Mouse (Mus musculus) CD8-positive naive resting alpha-beta T cell, adult 57 days (primary cell): Measurements from ENCODE around the gene Gckr. TPM values are rescaled to one million over a fixed set of nuclear protein-coding genes. Genes with fewer than 3 reads are reported as not detected.

Experiments used
- total RNA-seq: library from RNA; stranded (reverse); gene quantifications from one replicate; pipeline ENCODE4 v1.2.4, GENCODE M21; 2023

Gene Gckr
- not detected for total RNA-seq

DNA sequence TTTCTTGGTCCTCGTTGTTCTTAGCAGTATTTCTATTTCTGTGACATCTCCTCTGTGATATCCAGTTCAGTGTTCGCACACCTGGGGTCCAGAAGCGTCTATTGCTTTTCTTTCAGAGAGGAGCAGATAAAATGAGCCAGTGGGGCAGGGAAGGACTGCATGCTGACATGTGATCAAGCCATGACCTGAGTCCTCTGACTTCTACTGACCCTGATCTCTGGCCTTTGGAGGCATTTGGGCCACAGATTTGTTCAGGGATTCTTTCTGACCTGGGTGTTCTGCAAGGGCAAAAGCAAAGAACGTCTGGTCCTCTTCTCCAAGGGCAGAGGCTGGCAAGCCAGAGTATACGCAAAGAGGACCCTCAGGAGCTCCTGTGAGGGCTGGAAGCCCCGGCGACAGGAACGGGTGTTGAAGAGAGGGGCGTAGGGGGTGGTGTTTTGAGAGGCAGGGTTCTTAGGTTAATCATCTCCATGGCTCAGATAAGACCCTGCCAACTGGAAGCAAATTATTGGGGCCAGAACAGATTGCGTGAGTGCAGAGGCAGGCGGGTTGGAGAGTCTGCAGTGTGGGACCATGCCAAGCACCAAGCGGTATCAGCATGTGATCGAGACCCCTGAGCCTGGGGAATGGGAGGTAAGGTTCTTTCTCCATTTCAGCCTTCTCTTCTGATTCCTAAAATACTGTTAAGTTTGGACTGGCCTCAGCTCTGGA lies at the start of gene Gckr:
Gene Gckr (plus strand): TSS at position 397 of the 711 bp plus-strand sequence.

DNA sequence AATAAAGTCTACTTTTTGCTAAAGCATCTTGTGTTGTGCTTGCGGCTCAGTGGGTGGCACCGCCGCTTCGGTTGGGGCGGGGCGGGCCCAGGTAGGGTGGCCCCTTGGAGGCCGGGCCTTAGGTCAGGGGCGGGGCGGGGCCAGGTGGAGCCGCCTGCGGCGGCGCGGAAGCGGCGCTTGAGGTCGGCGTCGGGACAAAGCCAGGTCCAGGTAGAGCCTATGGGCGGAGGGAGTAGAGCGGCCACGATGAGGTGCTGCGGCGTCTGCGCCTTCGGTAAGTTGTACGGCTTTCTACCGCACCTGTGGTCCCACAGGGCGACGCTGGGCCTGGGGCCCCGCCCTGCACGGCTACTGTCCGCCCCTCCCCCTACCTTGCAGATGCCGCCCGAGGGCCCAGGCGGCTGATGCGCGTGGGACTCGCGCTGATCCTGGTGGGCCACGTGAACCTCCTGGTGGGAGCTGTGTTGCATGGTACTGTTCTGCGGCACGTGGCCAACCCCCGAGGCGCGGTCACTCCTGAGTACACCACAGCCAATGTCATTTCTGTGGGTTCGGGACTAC lies 45.6 kb upstream of the Gckr start, which contains the start of gene Krtcap3:
Gene Krtcap3 (plus strand): TSS at position 151 of the 561 bp plus-strand sequence.

DNA sequence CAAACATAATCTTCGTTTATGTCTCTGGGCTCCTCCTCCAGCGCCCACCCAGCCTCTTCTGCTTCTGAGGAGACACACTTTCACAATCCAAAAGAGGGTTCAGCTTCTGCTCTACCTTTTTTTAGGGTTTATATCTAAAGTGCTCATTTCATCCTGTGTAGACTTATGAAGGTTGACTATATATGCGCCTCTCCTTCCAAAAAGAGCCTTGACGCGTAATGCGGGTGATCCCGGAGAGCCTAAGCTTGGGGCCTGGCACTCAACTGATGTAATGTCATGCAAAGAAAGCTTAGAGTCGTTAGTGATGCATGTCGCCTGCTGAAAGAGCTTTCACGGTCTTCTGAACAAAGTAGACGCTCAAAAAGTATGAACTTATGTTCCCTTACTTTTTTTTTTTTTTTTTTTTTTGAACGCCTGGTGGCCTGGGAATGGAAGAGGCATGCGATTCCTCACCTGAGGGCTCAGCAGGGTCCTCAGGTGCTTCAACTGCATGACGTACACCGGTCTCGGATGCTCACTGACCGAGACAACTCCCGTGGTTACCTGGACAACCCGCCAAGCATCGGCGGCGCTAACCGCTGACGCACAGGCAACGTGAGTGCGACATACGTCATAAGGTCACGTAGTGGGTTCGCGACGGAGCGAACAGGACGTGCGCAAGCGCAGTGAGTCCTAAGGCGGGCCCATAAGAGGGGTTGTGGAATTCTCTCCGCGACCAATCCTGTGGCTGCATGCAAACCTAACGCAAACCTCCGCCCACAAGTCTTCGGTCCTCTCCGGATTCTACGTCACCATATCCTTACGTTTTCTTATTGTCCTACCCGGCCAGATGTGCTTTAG lies 6.5 kb upstream of the Gckr start, which contains the start of gene Ift172:
Gene Ift172 (minus strand): TSS at position 596 of the 840 bp plus-strand sequence.

DNA sequence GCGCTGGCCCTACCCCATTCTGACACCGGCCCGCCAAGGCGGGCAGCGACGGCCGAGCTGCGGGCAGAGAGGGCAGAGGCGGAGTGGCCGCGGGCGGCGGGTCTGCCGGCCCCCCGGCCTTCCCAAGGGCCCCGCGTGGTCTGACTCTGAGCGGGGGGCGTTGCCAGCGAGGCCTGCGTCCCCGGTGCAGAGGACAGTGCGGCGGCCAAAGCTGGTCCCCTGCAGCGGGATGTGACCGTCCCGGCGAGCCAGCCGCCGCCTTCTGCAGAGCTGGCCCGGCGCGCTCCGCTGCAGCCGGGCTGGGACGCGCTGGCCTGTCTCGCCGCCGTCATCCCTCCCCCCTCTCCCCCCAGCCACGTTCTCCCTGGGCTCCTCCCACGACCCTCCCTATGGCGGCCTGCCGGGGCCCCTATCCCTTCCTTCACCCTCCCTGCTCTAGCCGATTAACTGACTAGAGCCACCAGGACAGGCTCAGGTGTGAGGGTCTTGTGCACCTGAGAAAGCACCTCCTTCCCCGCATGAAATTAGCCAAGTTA lies 1.6 kb upstream of the Gckr start, which contains the start of gene Fndc4:
Gene Fndc4 (minus strand): TSS at position 475 of the 536 bp plus-strand sequence.

Other genes with a start within 250 kb of the Gckr start
- gene Atraid, start 249.1 kb upstream of the Gckr start, total RNA-seq = 26.5 TPM
- 8.3 TPM for gene Slc5a6, start 248.5 kb upstream of the Gckr start, total RNA-seq
- 53.8 TPM for gene Cad, start 242.7 kb upstream of the Gckr start, total RNA-seq
- not detected for gene Dnajc5g, start 191.2 kb upstream of the Gckr start, total RNA-seq
- gene Slc30a3, start 189.2 kb upstream of the Gckr start, total RNA-seq = not detected
- not detected for gene Trim54, start 180.7 kb upstream of the Gckr start, total RNA-seq
- not detected for gene Ucn, start 158.6 kb upstream of the Gckr start, total RNA-seq
- 16.1 TPM for gene Mpv17, start 143.2 kb upstream of the Gckr start, total RNA-seq
- gene Gm29609, start 117.5 kb upstream of the Gckr start, total RNA-seq = 2.9 TPM
- gene Gtf3c2, start 117.3 kb upstream of the Gckr start, total RNA-seq = 166 TPM
- gene Snx17, start 104.2 kb upstream of the Gckr start, total RNA-seq = 57.0 TPM
- 43.7 TPM for gene Eif2b4, start 104.0 kb upstream of the Gckr start, total RNA-seq
- gene Zfp513, start 95.1 kb upstream of the Gckr start, total RNA-seq = 21.2 TPM
- gene Ppm1g, start 76.8 kb upstream of the Gckr start, total RNA-seq = 153 TPM
- gene Nrbp1, start 56.6 kb upstream of the Gckr start, total RNA-seq = 150 TPM
- not detected for gene Gm9970, start 56.2 kb upstream of the Gckr start, total RNA-seq
- 25.8 TPM for gene Krtcap3, start 45.8 kb upstream of the Gckr start, total RNA-seq
- 16.6 TPM for gene Ift172, start 6.3 kb upstream of the Gckr start, total RNA-seq
- 1.3 TPM for gene Fndc4, start 1.4 kb upstream of the Gckr start, total RNA-seq
- gene Zfp512, start 155.0 kb downstream of the Gckr start, total RNA-seq = 37.4 TPM
- 0.92 TPM for gene 4930548H24Rik, start 188.3 kb downstream of the Gckr start, total RNA-seq
- 51.4 TPM for gene Gpn1, start 197.3 kb downstream of the Gckr start, total RNA-seq
- 70.5 TPM for gene Slc4a1ap, start 229.6 kb downstream of the Gckr start, total RNA-seq
- 25.7 TPM for gene Supt7l, start 230.4 kb downstream of the Gckr start, total RNA-seq